Mouse (Mus musculus): ENCODE results near the gene Snrk.

Gene Snrk

GRCm38 (mm10) chr9:122185953-122186352 is 68.9 kb downstream of the Snrk start:
- no peak for DNase-seq

DNA sequence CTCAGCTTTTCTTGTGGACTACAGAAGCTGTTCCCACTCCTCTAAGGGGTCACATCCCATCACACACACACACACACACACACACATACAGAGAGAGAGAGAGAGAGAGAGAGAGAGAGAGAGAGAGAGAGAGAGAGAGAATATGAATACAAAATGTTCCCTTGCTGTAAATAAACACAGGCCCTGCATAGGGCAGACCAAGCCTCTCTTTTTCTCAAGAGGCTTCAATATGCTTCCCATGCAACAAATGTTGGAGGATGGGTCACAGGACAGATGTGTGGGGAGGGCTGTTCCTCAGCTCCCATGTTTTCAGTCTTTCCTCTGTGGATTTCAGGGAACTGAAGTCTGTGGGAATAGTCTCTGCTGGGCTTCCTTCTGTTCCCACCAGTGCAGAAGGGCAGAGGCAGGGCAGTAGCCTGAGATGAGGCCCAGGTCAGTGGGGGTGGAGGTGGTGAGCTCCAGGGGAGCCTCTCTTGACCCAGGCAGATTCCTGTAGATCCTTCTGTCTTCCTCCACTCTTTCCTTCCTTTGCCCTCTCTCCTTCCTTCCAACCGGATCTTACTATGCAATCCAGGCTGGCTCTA is 69.7 kb downstream of the Snrk start:
- DNase-seq, result no peak

- DNase-seq, result no peak
Measured at GRCm38 (mm10) chr9:122187451-122187921, 70.4 kb downstream of the Snrk start.

DNA sequence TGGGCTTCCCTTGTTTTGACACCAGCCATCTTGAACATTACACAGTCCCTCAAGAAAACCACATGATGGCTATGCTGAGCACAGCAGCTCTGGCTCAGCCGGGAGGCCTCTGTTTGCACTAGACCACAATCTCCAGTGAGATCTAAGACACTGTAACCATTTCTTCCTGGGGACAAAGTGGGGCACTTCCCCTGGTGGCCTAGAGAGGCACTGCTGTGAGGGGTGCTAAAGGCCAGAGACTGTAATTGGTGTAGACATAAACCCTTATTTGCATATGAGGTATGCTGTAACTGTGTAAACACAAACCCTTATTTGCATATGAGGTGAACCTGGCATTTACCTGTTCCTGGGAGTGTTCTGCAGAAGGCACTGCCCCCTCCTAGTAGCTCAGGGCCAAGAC is 71.7 kb downstream of the Snrk start:
- DNase-seq, result no peak

DNA sequence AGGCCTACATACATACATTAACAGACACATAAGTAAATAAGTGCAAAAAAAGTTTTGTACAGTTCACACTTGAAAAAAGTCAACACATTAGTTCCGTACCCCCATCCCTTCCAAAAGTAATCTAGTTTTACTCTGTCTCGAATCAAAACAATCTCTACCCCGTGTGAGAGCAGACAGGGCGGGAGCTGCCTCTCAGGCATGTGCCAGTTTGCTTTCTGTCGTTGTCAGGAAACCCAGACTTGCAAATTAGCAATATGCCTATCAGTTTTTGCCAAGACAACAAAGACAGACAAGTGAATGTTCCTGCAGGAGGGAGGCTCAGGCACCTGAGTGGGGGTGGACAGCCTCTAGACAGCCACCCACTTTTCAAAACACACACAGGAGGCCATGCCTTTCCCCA is 76.3 kb downstream of the Snrk start:
- DNase-seq, result no peak

GRCm38 (mm10) chr9:122193823-122194222 is 76.8 kb downstream of the Snrk start:
- no peak for DNase-seq

DNA sequence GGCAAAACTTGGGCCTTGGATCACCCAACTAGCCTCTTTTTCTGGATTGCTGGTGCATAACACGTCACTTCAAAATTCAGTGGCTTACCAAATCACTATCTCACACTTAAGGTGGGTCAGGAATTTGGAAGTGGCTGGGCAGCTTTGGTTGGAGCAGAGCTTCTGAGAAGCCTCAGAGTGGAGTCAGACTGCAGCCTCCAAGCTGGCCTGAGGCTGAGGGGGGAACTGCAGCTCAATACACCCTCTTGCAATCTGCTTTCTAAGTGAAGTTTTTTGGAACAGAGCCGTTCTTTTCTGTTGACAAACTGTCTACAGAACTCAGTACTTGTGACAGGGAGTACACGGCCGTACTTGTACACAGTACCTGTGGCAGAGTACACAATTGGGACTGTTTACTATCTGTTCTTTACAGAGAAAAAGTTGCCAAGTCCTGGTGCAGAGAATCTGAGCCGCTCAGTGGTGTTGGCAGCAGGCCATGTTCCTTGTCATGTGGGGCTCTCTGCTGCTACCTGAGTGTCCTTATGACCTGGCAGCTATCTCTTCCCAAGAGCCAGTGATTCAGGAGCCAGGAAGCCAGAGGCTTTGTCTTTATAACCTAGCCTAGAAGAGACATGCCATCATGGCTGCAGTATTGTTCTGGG is 78.1 kb downstream of the Snrk start:
- DNase-seq, result peak; percentile 76

- no peak for DNase-seq
Measured at GRCm38 (mm10) chr9:122197021-122197420, 80.0 kb downstream of the Snrk start.

DNA sequence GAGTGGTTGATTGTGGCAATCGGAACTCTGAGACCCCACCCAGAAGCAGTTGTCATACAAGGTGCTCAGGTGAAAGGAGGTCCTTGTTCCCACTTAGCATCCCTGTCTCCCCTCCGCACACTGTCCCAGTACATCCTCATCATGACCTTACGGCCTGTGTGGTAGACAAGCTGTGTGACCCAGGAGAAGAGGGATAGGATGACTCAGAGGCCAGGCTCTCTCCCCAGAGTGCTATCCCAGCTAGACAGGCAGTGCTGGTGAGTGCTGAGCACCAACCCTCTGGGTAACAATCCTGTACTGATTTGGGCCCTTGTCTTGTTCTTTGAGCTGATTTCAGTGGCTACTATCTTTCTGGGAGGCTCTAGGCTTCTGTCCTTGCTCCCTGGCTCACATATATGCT is 81.6 kb downstream of the Snrk start:
- DNase-seq, result no peak

DNA sequence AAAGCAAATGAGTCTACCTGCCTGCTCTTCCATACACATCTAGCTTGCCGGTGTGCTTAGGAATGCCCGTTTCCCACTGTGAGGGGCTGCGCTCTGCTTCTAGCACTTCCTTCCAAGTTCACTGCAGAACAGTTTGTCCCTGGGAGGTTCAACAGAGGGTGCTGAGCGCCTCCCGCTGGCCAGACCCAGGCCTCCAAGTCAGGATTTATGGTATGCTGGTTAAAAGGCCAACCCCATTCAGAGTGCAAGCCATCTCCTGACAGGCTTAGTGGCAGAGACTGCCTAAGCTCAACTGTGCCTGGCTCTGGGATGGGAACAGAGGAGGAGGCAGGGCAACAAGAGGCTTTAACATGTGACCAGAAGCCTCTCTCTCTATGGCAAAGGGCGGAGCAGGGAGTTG is 82.2 kb downstream of the Snrk start:
- peak; percentile 73 for DNase-seq

DNA sequence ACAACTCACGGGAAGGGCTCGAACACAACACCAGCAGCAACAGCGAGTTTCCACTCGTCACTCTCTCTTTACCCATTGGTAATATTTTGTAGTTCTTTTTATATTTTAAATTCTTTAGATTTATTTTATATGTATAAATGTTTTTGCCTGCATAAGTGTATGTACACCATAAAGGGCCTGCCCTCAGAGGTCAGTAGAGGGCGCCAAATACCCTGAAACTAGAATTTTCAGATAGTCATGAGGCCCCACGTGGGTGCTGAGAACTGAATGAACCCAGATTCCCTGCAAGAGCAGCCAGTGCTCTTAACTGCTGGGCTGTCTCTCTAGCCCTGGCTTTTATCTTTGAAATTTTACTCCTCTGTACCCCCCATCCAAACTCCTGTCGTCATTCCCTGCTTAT is 87.4 kb downstream of the Snrk start:
- DNase-seq, result no peak

DNA sequence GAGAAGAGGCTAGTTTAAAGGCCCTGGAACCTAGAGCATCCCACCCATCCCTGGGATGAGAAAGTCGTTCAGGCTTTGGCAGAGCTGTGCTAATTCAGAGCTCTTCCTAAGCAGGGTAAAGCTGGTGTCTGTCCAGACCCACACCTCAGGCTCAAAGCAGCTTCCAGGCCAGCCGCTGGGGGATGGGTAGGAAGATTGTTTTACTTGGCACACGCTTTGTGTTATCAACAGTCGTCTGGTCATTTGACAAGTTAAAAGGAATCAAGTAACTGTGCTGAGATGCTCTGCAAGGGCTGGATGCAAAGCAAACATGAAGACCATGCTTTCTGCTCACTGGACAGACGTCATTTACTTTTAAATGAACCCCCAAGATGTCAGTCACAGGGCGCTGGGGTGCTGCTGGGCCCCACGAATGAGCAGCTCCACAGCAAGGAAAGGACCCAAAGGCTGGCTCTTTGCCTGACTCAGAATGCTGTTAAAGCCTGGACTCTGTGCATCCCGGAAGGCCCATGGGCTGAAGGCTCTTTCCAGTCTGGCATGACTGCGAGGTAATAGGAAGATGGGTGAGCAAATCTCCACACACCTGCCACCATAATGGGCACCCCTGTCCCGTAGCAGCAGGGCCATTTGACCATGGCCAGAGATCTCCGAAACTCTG is 88.6 kb downstream of the Snrk start:
- peak; percentile 34 for DNase-seq

DNA sequence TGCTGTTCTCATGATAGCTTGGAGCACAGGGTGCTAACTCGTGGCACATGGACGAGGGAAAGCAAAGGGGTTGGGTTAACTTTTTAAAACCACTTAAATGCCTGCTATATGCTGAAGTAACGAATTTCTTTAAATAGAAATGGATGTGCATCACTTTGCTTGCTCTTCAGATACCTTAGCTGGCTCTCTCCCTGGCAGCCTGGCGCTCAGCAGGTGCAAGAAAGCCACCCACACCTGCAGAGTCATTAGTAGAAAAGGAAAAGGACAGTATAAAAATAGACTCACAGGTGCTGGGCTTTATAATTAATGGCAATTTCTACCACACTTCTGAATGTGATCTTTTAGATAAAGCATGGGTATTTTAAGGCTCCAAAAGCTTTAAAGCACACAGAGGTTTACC is 91.2 kb downstream of the Snrk start:
- no peak for DNase-seq

DNA sequence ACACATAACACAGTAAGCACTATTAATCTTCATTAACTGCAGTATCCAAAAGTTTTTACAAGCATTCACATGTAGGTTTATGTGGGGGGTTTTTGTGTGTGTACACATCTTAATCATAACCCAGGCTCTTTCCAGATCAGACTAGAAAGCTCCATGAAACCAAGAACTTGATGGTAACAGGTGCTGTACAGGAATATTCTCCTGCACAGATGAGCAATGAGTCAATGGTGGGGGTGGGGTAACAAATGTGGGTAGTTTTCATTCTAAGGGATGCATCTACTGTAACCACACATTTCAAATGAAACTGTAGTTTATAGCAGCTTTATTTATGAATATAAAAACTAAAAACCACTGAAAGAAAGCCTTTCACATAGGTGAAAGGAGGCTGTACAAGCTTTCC is 98.1 kb downstream of the Snrk start:
- no peak for DNase-seq

DNA sequence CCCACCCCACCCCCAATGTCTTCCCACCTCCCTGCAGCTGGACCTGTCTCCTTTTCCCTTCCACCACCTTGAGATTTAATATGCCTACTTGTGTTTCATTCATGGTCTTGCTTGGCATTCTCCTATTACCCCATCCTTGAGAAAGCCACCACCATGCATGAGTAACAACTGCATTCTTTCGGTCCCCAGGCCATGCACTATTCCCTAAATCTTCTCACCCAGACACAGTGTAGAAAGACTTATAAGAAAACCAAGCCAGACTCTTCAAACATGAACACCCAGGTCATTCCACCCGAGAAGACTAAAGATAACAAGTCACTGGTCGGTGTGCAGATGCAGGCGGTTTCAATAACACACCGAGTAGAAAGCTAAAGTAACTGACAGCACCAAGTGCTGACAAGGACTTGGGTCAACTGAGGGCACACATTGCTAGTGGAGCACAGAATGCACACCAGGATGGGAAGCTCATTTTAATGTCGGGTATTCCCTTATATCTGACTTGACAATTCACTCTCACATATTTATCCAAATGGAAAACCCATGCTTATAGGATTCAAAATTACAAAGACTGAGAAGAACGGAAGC is 100.0 kb downstream of the Snrk start:
- DNase-seq, result no peak
